Mouse (Mus musculus) limb, embryonic 15.5 days (tissue): Measurements from ENCODE around the gene Olfr804. TPM values are rescaled to one million over a fixed set of nuclear protein-coding genes. Genes with fewer than 3 reads are reported as not detected.

Experiments
- ATAC-seq: fragments of 200-750 bp; cut with Nextera tagmentation; 2 replicates; pipeline ENCODE4 v1.8.0; 2017; ENCODE audit warnings: low read depth, moderate TSS enrichment; ENCODE audit not compliant: insufficient number of reproducible peaks, low FRiP score, low TSS enrichment
- H3K27ac ChIP-seq: fragments of 300-500 bp; sonication (generic); 2 replicates; pipeline ENCODE4 v1.5.1; 2015; ENCODE audit warnings: moderate library complexity, mild to moderate bottlenecking, inconsistent platforms
- H3K27me3 ChIP-seq: fragments of 300-500 bp; sonication (generic); 2 replicates; pipeline ENCODE4 v1.6.1; 2015; ENCODE audit warnings: inconsistent platforms
- H3K36me3 ChIP-seq: fragments of 300-500 bp; sonication (generic); 2 replicates; pipeline ENCODE4 v1.6.1; 2015; ENCODE audit warnings: inconsistent platforms
- H3K4me1 ChIP-seq: fragments of 300-500 bp; sonication (generic); 2 replicates; pipeline ENCODE4 v1.6.1; 2015; ENCODE audit warnings: inconsistent platforms
- H3K4me2 ChIP-seq: fragments of 300-500 bp; sonication (generic); 2 replicates; pipeline ENCODE4 v1.6.1; 2015; ENCODE audit warnings: mild to moderate bottlenecking, inconsistent platforms
- H3K4me3 ChIP-seq: fragments of 300-500 bp; sonication (generic); 2 replicates; pipeline ENCODE4 v1.5.1; 2015; ENCODE audit warnings: mild to moderate bottlenecking, inconsistent platforms
- H3K9ac ChIP-seq: fragments of 300-500 bp; sonication (generic); 2 replicates; pipeline ENCODE4 v1.6.1; 2015; ENCODE audit warnings: inconsistent platforms
- H3K9me3 ChIP-seq: fragments of 300-500 bp; sonication (generic); 2 replicates; pipeline ENCODE4 v1.6.1; 2016; ENCODE audit warnings: inconsistent platforms
- WGBS: fragments of 180-500 bp; shearing (Covaris S2); methylation state at CpG from one replicate; pipeline ENCODE4 v1.1.7; 2015; 5-methylcytosine and 5-hydroxymethylcytosine counted together
- microRNA-seq: library from miRNA; unstranded; fragments of <30 nt; microRNA quantifications from one replicate; pipeline ENCODE4, GENCODE M21; 2016
- polyA plus RNA-seq: library from polyadenylated mRNA; unstranded; fragments of >200 nt; fragmentation: Nextera tagmentation; extraction: Ambion mirVana; gene quantifications from 2 replicates; pipeline ENCODE4 v1.2.1, GENCODE M21; 2015

Olfr804 gene
- polyA plus RNA-seq: not detected in 2 replicates

DNA sequence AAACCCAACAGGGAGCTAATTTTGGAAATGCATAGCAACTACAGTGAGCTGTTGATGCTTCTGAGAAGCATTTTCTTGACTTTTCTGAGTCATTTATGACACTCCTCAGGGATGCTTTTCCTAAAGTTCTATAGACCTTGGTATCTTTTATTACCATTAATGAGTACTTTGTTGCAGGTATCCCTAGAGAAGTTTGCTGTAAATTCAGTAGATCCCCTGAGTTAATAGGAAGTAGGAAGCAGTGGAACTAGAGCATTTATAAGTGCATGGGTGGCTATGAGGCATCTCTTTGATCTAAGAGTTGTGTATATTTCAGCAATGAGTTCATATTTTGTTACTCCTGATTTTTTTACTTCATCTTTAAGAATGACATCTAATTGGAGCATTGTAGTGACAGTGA lies at the start of gene Olfr804:
TSS of gene Olfr804 (plus strand) at position 301 of the 400 bp plus-strand sequence.
- Histone ChIP-seq H3K4me3 (no peak within 1 kb of the TSS), H3K9ac (no peak within 1 kb of the TSS), H3K27me3 (no peaks in the 10 kb centered on the region), H3K9me3 (no peaks in the 10 kb centered on the region), H3K27ac (no peak within 1 kb of the TSS), H3K36me3 (no peaks in the 10 kb centered on the region), H3K4me2 (no peak within 1 kb of the TSS), H3K4me1 (no peaks in the 10 kb centered on the region)
- no peak for ATAC-seq

DNA sequence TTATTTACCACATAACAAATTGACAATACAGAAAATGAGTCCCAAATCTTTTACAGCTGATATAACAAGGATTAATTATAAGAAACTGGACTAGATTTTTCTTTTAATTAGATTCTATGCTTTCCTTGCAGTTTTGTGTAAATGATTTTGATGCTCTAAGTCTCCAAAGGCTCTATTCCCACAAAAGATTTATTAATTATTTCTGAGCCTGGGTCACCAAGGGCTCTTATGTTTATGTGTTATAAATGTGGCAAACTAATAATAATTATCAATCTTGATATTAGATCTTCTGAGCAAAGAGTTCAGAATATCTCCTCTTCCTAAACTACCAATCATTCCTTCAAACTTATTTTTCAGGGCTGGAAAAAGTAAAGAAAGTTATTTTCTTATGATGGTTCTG lies 45.6 kb upstream of the Olfr804 start, which contains the start of gene Olfr800:
TSS of gene Olfr800 (plus strand) at position 301 of the 400 bp plus-strand sequence.
- Histone ChIP-seq H3K4me3 (no peak within 1 kb of the TSS), H3K9me3 (no peaks in the 10 kb centered on the region), H3K4me1 (no peaks in the 10 kb centered on the region), H3K36me3 (no peaks in the 10 kb centered on the region), H3K27ac (no peak within 1 kb of the TSS), H3K4me2 (no peak within 1 kb of the TSS), H3K27me3 (no peaks in the 10 kb centered on the region), H3K9ac (no peak within 1 kb of the TSS)
- ATAC-seq: no peak

DNA sequence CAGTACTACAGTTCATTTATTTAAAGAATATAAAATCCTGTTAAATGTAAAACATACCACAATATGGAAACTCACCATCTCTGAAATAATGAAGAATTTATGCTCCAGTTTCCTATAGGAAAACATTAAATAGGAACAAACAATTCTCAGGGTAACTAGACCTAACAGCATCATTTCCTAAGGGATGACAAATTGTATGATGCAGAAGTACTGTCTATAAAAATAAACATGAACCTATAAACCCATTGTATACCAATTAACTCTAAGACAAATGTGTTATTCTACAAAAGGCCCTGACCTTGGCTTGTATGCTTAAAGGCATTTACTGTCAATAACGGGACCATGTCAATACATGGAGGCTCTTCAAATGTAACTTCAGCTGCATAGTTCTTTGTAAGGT lies 29.2 kb upstream of the Olfr804 start, which contains the start of gene Olfr801:
TSS of gene Olfr801 (minus strand) at position 101 of the 400 bp plus-strand sequence.
- H3K27me3 ChIP-seq: no peaks in the 10 kb centered on the region
- WGBS: 68% methylated on average over 1 of the region's 1 CpGs

DNA sequence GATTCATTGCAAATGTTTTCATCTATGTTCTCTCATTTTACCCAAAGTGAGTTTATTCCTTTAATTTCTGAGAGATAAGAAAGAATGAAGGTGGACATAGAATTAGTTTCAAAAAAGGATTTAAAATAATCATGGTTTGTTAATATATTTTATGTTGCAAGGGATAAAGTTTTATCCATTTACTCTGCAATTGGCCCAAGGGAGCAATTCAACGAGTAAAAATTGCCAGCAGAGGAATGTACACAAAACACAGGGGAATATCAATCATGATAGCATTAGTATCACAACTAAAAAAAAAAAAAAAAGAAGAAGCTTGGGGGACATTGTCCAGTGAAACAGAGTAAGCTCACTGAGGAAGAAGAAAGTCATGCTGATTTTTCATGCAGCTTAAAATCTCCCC lies 14.9 kb upstream of the Olfr804 start, which contains the start of gene Olfr802:
TSS of gene Olfr802 (minus strand) at position 101 of the 400 bp plus-strand sequence.
- Histone ChIP-seq H3K9me3 (no peaks in the 10 kb centered on the region), H3K4me1 (no peaks in the 10 kb centered on the region), H3K27ac (no peak within 1 kb of the TSS), H3K4me3 (no peak within 1 kb of the TSS), H3K27me3 (no peaks in the 10 kb centered on the region), H3K9ac (no peak within 1 kb of the TSS), H3K36me3 (no peaks in the 10 kb centered on the region), H3K4me2 (no peak within 1 kb of the TSS)
- ATAC-seq: no peak
- 56% methylated on average over 1 of the region's 1 CpGs for WGBS

More for the DNA sequence above, 29.2 kb upstream of the Olfr804 start, which contains the start of gene Olfr801:
- no peak for ATAC-seq
- H3K4me1 ChIP-seq: no peaks in the 10 kb centered on the region
- H3K36me3 ChIP-seq: no peaks in the 10 kb centered on the region
- H3K9ac ChIP-seq: no peak within 1 kb of the TSS
- no peak within 1 kb of the TSS for H3K4me3 ChIP-seq
- H3K27ac ChIP-seq: no peak within 1 kb of the TSS
- no peaks in the 10 kb centered on the region for H3K9me3 ChIP-seq
- H3K4me2 ChIP-seq: no peak within 1 kb of the TSS

DNA sequence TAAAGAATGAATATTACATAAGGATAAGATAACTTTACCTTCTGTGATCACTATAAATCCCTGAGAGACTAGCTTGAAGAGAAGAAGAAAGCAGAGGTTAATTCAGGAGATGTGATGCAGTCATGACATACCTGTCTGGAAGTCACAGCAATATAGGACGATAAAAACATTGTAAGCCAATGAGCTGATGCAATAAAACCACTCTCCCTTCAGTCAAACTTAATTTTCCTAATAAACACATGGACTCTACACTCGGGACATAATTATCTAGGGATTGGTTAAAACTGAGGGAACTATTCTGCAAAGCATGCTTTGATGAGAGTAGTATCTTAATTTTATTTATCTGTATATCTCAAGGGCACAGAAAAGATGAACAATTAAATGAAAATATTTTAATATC lies 8.8 kb upstream of the Olfr804 start, which contains the start of gene Olfr803:
TSS of gene Olfr803 (minus strand) at position 101 of the 400 bp plus-strand sequence.
- no peaks in the 10 kb centered on the region for H3K27me3 ChIP-seq
- no peaks in the 10 kb centered on the region for H3K4me1 ChIP-seq
- no peaks in the 10 kb centered on the region for H3K9me3 ChIP-seq
- H3K36me3 ChIP-seq: no peaks in the 10 kb centered on the region
- WGBS: 63% methylated on average over 2 of the region's 2 CpGs
- H3K27ac ChIP-seq: no peak within 1 kb of the TSS
- ATAC-seq: no peak
- no peak within 1 kb of the TSS for H3K9ac ChIP-seq
- H3K4me2 ChIP-seq: no peak within 1 kb of the TSS
- no peak within 1 kb of the TSS for H3K4me3 ChIP-seq

DNA sequence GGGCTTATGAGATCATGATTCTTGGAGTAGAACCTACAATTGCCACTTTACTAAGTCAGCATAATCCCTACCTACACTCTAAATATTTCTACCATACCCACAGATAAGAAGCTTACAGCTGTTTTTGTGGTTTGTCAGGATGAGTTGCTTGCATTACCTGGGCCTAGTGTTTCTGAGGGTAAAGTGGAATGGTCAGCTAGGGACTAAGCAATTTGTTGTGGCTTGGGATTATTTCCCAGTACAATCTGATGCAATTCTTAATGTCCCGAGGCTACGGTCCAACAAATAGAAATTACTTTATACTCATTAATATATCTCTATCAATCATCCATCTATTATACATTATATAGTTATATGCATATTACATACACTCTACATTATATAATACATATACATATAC lies 26.3 kb downstream of the Olfr804 start, which contains the start of gene Olfr805:
TSS of gene Olfr805 (minus strand) at position 101 of the 400 bp plus-strand sequence.
- ATAC-seq: no peak
- WGBS: 93% methylated on average over 2 of the region's 2 CpGs
- Histone ChIP-seq H3K9me3 (no peaks in the 10 kb centered on the region), H3K4me3 (no peak within 1 kb of the TSS), H3K9ac (no peak within 1 kb of the TSS), H3K27ac (no peak within 1 kb of the TSS), H3K4me1 (no peaks in the 10 kb centered on the region), H3K27me3 (no peaks in the 10 kb centered on the region), H3K4me2 (no peak within 1 kb of the TSS), H3K36me3 (no peaks in the 10 kb centered on the region)

DNA sequence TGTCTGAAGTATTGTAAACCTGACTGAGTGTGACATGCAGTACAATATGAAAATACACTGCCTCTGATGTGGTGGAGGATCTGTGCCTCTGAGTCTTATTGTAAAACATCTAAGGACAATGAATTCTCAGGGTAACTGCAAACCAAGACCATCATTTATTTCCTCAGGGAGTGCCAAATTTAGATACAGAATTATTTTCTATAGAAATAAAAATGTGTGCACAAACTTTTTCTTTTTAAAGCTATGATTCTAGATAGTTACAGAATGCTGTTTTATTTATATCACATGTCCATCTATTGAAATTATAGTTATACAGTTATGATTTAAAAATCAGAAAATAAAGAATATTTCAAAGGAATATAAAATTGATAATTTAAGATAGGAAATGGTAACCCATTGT lies 38.8 kb downstream of the Olfr804 start, which contains the start of gene Olfr806:
TSS of gene Olfr806 (minus strand) at position 101 of the 400 bp plus-strand sequence.
- no peaks in the 10 kb centered on the region for H3K4me1 ChIP-seq
- ATAC-seq: no peak
- H3K9ac ChIP-seq: no peak within 1 kb of the TSS
- no peaks in the 10 kb centered on the region for H3K36me3 ChIP-seq
- no peaks in the 10 kb centered on the region for H3K27me3 ChIP-seq
- no peaks in the 10 kb centered on the region for H3K9me3 ChIP-seq
- no peak within 1 kb of the TSS for H3K4me3 ChIP-seq
- H3K27ac ChIP-seq: no peak within 1 kb of the TSS
- no peak within 1 kb of the TSS for H3K4me2 ChIP-seq

DNA sequence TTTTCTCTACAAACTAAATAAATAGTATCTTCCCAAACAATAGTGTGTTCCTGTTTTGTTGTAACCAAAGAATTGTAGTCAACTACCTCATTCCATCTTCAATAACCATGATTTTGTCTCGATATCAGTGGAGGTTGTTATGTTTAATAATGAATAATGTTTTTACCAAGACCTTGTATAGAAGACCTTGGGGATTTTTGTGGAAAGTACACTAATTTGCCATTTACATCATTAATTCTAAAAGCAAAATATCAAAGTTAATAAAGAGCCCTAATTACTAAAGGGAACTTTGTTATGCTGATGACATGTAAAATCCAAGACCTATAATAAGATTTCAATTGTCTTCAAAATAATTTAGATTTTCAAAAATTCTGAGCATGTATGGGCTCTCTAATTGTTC lies 54.7 kb downstream of the Olfr804 start, which contains the start of gene Olfr807:
TSS of gene Olfr807 (minus strand) at position 101 of the 400 bp plus-strand sequence.
- WGBS: 81% methylated on average over 1 of the region's 1 CpGs
- no peaks in the 10 kb centered on the region for H3K4me1 ChIP-seq

More for the DNA sequence above, 54.7 kb downstream of the Olfr804 start, which contains the start of gene Olfr807:
- Histone ChIP-seq H3K9ac (no peak within 1 kb of the TSS), H3K27me3 (no peaks in the 10 kb centered on the region), H3K27ac (no peak within 1 kb of the TSS), H3K9me3 (no peaks in the 10 kb centered on the region), H3K36me3 (no peaks in the 10 kb centered on the region), H3K4me2 (no peak within 1 kb of the TSS), H3K4me3 (no peak within 1 kb of the TSS)
- ATAC-seq: no peak

Small RNA genes lying within 50 kb of the gene (microRNA-seq; reads per million reads assigned to microRNA genes)
- not detected for gene Gm24485

Other genes with a start within 250 kb of the Olfr804 start
- not detected in 2 replicates for gene Olfr787, start 241.3 kb upstream of the Olfr804 start, polyA plus RNA-seq
- not detected in 2 replicates for gene Olfr788, start 232.2 kb upstream of the Olfr804 start, polyA plus RNA-seq
- not detected in 2 replicates for gene Olfr789, start 218.5 kb upstream of the Olfr804 start, polyA plus RNA-seq
- not detected in 2 replicates for gene Olfr790, start 204.7 kb upstream of the Olfr804 start, polyA plus RNA-seq
- gene Olfr791, start 181.4 kb upstream of the Olfr804 start, polyA plus RNA-seq: not detected in 2 replicates
- gene Olfr792, start 164.0 kb upstream of the Olfr804 start, polyA plus RNA-seq: not detected in 2 replicates
- not detected in 2 replicates for gene Olfr794, start 135.6 kb upstream of the Olfr804 start, polyA plus RNA-seq
- gene Olfr796, start 90.6 kb upstream of the Olfr804 start, polyA plus RNA-seq: not detected in 2 replicates
- gene Olfr798, start 75.3 kb upstream of the Olfr804 start, polyA plus RNA-seq: not detected in 2 replicates
- not detected in 2 replicates for gene Olfr799, start 65.7 kb upstream of the Olfr804 start, polyA plus RNA-seq
- gene Olfr800, start 45.5 kb upstream of the Olfr804 start, polyA plus RNA-seq: not detected in 2 replicates
- not detected in 2 replicates for gene Olfr801, start 29.3 kb upstream of the Olfr804 start, polyA plus RNA-seq
- gene Olfr802, start 15.0 kb upstream of the Olfr804 start, polyA plus RNA-seq: not detected in 2 replicates
- gene Olfr803, start 8.9 kb upstream of the Olfr804 start, polyA plus RNA-seq: not detected in 2 replicates
- not detected in 2 replicates for gene Olfr805, start 26.2 kb downstream of the Olfr804 start, polyA plus RNA-seq
- not detected in 2 replicates for gene Olfr806, start 38.7 kb downstream of the Olfr804 start, polyA plus RNA-seq
- gene Olfr807, start 54.6 kb downstream of the Olfr804 start, polyA plus RNA-seq: not detected in 2 replicates
- gene Olfr808, start 62.3 kb downstream of the Olfr804 start, polyA plus RNA-seq: not detected in 2 replicates
- gene Olfr809, start 71.4 kb downstream of the Olfr804 start, polyA plus RNA-seq: not detected in 2 replicates
- not detected in 2 replicates for gene Olfr810, start 91.7 kb downstream of the Olfr804 start, polyA plus RNA-seq
- gene Olfr811, start 101.2 kb downstream of the Olfr804 start, polyA plus RNA-seq: not detected in 2 replicates
- not detected in 2 replicates for gene Olfr812, start 142.9 kb downstream of the Olfr804 start, polyA plus RNA-seq
- gene Olfr813, start 152.2 kb downstream of the Olfr804 start, polyA plus RNA-seq: not detected in 2 replicates
- not detected in 2 replicates for gene Olfr814, start 176.6 kb downstream of the Olfr804 start, polyA plus RNA-seq
- not detected in 2 replicates for gene Olfr815, start 202.7 kb downstream of the Olfr804 start, polyA plus RNA-seq
- gene Olfr816, start 212.4 kb downstream of the Olfr804 start, polyA plus RNA-seq: not detected in 2 replicates
- not detected in 2 replicates for gene Olfr818, start 245.9 kb downstream of the Olfr804 start, polyA plus RNA-seq